Mouse (Mus musculus): ENCODE data around the gene Pcgf5.
"Not testable (repeated sequence)": the region's sequence is repeated elsewhere in the genome, so short reads cannot be mapped to it uniquely, and the experiment has no call there.

Gene Pcgf5

DNA sequence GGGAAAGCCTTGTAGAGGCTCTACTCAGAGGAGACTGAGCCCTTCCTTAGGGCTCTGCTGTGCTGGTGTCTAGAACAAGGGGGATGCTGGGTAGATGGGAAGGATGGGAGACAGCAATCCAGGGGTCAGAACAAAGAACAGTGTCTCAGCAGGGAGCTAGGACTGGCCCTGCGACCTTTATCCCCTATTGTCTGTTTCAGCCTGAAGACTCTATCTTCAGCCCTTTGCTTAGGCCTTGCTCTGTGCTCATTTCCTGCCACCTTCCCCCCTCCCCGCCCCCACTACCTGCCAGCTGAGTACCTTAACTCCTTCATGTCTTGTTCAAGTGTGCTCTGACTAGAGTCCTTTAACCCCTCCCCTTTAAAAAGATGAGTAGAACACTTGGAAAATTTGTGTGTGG is 36.3 kb downstream of the Pcgf5 start:
- no peak for DNase-seq (ENCODE audit: low read depth, low spot score)

DNA sequence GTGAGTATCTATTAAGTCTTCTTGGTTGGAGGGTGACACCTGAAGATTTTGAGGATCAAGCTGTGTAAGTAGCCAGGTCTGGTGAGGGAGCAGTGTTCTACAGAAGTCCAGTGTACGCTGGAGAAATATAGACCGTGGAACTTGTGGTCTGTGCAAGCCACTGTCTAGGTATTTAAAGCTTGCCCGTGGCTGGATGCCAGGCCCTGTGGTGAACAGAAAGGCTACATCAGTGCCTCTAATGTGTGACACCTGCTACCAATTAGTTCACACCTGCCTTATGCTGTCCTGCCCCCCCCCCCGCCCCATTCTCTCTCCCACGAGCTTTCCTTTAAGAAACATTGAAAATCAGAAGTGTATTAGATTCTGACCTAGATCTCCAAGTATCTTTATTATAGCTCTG is 40.4 kb downstream of the Pcgf5 start:
- no peak for DNase-seq (ENCODE audit: low read depth, low spot score)

DNA sequence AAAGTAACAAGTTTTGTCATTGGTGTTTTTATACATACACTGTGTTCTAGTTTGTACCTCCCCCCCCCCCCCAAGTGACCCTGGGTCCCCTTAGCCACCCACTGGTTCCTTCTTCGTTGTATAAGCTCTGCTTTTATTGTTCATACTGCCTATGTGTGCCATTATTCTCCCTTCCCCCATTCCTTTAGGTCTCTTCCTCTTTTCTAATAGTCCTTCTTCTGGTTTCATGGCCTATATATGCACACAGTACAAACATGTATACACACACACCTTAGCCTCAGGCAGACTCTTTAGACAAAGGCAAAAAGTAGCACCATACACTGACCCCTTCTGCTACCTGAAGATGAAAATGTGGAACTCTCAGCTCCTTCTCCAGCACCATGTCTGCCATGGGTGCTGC is 42.6 kb downstream of the Pcgf5 start:
- DNase-seq (ENCODE audit: low read depth, low spot score), result no peak

DNA sequence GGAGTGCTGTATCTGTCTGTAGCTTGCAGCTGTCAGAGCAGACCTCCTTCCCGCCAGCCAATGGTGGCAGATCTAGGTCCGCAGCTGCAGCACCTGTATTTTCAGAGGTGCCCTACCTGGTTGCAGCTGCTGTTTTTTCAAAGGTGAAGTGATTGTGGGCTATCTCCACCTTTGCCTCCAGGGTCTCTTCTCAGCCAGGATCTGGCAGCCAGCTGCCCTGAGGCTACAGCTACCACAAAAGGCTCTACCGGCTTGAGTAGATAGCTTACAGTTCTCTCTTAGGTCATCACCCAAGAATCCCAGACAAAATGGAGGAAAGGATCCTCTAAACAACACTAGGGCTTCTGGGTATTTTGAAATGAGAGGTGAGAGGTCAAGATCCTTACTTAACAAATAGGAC is 50.4 kb downstream of the Pcgf5 start:
- no peak for DNase-seq (ENCODE audit: low read depth, low spot score)

GRCm38 (mm10) chr19:36408352-36409100 is 60.4 kb downstream of the Pcgf5 start:
- no peak for DNase-seq (ENCODE audit: low read depth, low spot score)

DNA sequence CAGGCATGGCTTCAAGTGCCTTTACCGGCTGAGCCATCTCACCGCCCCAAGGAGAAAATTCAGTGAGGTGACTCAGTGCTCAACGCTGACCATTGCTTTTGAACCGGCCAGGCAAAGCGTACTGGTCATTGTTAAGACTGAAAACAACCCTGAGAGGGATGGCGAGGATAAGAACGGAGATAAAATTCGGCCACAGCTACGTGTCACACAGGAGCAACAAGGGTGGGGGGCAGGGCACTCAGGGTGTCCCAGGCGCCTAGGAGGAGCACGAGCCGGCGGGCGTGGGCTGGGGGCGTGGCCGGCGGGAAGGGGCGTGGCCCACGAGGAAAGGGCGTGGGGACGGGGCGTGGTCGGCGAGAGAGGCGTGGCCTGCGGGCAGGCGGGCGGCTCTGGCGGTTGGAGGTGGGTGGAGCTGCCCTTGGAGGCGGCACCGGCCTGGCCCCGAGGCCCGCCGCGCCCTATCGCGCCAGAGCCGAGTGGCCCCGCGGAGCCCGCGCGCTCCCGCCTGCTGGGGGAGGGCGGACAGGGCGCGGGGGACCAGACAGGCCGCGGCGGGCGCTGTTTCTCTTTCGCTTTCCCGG is 61.3 kb downstream of the Pcgf5 start:
- DNase-seq (ENCODE audit: low read depth, low spot score), result peak; percentile 76

DNA sequence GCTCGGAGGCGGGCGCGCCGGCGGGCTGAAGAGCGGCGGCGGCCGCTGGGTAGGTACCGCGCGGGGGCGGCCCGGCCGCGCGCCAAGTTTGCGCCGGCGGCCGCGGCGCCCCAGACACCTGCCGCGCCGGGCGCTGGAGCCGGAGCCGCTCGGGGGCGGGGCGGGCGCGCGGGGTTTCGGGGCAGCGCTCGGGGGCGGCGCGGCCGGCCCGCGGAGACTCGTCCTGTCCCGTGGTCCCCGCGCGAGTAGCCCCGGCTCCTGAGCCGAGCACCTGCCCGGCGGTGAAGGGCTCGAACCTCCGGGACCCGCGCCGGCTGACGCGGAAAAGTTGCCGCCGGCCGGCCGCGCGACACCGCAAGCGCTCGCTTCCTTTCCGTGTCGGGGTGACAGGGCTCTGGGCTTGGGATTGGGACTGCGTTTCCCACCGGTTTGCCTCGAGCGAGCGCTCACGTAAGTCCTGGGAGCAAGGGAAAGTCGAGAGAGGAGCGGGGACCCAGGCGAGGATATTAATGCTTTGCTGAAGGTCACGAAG is 61.8 kb downstream of the Pcgf5 start:
- peak; percentile 16 for DNase-seq (ENCODE audit: low read depth, low spot score)

GRCm38 (mm10) chr19:36419885-36420284 is 71.8 kb downstream of the Pcgf5 start:
- no peak for DNase-seq (ENCODE audit: low read depth, low spot score)

DNA sequence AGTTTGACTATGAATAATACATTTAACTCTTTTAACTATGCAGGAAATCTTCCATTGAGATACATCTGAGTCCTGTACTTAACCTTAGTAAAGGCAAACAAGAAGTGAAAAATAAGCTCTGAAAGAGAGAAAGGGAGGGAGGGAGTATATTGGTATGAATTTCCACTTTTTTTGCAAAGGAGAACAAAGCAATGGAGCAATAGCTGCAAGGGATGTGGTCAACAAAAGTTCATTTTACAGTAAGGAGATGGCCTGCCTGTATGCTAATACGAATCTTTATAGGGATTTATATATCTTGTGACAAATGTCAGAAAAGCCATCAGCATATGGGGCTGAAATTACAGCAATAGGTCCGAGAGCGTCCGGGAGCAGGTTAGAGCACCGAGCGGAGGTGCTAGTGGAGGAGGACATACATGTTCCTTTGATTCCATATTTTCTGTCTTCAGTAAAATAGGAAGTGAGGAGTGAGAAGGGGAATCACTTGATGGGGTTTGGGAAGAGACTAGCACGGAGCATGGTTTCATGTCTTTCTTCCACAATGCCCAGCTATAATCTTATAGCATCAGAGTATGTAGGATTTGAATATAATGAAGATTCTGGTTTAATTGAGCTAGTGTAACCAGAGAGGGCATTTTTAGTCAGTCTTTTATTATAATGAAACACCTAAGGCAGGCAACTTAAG is 79.2 kb downstream of the Pcgf5 start:
- no peak for DNase-seq (ENCODE audit: low read depth, low spot score)

DNA sequence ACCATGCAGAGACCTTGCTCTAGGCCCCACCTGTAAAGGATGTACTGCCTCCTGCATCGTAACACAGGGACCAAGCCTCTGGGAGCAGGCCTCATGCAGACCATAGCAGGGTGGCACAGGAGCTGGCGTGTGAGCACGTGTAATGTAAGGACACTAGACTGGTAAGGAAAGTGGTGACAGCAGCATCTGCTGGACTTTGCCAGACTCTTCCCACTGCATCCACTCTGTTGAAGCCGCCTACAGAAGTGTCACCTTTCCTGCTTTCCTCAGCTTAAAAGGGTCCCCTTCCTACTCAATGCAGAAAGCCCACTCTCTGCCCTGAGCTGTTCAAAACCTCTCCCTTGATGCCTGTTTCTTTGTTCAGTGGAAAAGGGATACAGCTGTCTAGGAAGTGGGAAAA is 80.0 kb downstream of the Pcgf5 start:
- DNase-seq (ENCODE audit: low read depth, low spot score), result no peak

DNA sequence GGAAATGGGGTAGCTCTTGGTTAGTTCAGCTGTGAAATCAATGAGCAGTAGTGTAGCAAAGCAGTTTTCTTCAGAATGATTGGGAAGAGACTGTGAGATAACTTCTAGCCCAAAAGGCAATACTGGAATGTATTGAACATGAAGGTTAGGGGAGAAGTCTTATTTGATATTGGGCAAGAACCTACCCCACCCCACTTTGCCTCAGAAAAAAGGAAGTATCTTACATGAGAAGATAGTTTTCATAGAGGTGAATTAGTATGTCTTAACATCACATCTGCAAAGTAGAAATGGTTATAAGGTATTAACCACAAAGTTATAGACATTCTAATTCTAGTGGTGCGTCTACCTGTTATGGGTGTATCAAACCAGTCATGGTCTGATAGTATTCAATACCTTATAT is 81.2 kb downstream of the Pcgf5 start:
- DNase-seq (ENCODE audit: low read depth, low spot score), result no peak

DNA sequence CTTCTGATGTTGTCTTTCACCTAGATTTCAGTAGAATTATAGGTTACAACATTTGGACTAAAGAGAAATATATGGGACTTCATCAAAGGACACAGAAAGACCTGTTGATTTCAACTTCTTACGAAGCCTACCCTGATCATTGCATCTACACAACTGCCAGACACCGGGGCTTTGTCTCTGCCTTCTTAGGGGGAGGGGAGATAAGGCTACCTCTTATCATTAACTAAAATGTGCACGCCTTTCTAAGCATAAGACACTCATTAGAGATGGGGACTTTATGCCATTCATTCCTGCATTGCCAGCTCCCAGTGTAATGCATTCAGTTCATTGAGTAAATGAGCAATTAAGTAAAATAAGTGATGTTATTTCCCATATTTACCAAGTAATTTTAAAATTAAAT is 85.1 kb downstream of the Pcgf5 start:
- no peak for DNase-seq (ENCODE audit: low read depth, low spot score)

GRCm38 (mm10) chr19:36439894-36440714 is 92.0 kb downstream of the Pcgf5 start:
- peak; percentile 23 for DNase-seq (ENCODE audit: low read depth, low spot score)

GRCm38 (mm10) chr19:36450997-36451608 is 103.0 kb downstream of the Pcgf5 start:
- no peak for DNase-seq (ENCODE audit: low read depth, low spot score)

DNA sequence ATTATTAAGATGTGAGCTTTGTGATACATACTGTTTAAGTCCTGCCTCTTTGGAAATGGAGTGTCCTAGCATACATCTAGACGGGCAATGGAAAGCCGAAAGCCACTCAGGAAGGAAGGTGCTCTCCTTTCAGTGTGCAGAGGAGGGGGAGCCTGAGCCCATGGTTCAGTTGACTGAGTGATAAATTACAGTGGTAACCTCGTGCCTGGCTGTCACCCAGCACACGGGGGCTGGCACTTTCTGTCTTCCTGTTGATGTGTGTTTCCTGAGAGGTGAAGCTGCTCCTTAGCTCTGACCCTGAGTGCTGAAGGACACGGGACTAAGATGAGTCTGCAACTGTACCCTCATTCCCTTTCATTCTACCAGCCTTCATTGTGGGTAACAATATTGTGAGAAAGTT is 103.6 kb downstream of the Pcgf5 start:
- DNase-seq (ENCODE audit: low read depth, low spot score), result no peak

- not testable (repeated sequence) for DNase-seq (ENCODE audit: low read depth, low spot score)
Observed at GRCm38 (mm10) chr19:36452210-36452609, 104.1 kb downstream of the Pcgf5 start.

DNA sequence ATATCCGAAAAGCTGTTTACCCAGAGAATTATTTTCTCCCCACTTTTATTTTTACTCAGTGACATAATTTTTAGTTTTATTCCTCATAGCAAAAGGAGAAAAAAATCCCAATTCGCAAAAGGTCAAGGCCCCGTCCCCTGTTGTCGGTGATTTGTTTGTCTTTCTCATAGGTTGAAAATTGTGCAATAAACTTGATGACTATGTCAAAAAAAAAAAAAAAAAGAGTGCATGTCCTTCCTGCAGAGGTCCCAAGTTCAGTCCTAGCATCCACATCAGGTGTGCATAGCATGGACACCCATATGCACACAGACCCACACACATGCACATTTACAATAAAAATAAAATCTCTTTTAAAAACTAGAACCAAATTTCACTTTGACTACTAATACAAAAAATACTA is 105.3 kb downstream of the Pcgf5 start:
- no peak for DNase-seq (ENCODE audit: low read depth, low spot score)

DNA sequence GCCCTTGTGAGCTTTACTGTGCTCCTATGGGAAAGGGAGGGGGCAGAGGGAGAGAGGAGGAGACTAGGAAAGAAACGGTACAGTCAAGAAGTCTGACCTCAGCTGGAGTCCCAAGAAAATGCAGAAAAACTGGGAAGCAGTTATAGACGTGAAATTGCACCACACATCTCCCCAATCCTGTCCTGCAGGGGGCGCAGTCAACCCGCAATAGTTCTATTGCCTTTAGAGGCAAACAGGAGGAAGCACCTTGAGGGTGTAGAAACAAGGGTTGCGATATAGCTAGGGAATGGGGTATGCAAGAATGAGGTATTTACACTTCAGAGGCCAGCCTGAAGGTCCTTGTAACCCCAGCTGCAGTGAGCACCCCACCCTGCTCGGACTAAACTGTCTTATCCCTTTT is 122.0 kb downstream of the Pcgf5 start:
- peak; percentile 19 for DNase-seq (ENCODE audit: low read depth, low spot score)

GRCm38 (mm10) chr19:36471325-36471724 is 123.2 kb downstream of the Pcgf5 start:
- DNase-seq (ENCODE audit: low read depth, low spot score), result no peak

DNA sequence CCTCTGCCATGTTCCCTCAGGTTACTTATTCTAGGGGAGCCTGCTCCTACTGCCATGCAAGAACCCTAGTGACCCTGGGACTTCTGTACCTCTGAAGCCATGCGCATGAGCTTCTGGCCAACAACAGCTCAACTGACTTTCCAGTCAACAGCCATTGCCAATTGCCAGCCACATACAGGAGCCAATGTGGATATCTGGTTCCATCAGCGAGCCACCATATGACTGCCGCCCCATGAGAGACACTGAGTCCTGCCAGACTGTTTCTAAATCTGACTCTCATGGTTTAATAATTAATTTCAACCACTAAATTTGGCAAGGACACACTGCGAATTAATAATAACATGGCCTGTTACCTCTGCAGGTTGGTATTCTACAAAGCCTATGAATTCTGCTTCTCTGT is 128.5 kb downstream of the Pcgf5 start:
- no peak for DNase-seq (ENCODE audit: low read depth, low spot score)

DNA sequence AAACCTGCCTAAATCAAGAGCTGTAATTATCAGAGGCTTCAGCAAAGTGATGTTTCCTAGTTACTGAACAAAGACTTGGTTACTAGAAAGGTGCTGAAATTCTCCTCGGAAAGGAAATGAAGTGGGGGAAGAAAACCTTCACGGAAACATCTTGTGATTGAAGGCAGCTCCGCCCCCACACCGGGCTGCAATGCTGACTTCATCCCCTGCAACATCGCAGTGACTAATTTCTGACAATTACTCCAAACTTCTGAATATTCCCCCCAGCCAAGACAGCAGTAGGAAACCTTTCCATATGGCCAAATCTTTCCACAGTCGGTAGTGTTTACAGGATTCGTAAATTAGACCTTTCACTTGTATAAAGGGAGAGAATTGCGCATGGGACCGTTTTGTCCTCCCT is 129.0 kb downstream of the Pcgf5 start:
- DNase-seq (ENCODE audit: low read depth, low spot score), result no peak
